Mouse (Mus musculus): ENCODE data around the gene Ubxn10. TPM values are rescaled to one million over a fixed set of nuclear protein-coding genes. Genes with fewer than 3 reads are reported as not detected.

Ubxn10 gene
- total RNA-seq, 2 experiments from 2014 or later: 1.5 to 3.1 TPM

DNA sequence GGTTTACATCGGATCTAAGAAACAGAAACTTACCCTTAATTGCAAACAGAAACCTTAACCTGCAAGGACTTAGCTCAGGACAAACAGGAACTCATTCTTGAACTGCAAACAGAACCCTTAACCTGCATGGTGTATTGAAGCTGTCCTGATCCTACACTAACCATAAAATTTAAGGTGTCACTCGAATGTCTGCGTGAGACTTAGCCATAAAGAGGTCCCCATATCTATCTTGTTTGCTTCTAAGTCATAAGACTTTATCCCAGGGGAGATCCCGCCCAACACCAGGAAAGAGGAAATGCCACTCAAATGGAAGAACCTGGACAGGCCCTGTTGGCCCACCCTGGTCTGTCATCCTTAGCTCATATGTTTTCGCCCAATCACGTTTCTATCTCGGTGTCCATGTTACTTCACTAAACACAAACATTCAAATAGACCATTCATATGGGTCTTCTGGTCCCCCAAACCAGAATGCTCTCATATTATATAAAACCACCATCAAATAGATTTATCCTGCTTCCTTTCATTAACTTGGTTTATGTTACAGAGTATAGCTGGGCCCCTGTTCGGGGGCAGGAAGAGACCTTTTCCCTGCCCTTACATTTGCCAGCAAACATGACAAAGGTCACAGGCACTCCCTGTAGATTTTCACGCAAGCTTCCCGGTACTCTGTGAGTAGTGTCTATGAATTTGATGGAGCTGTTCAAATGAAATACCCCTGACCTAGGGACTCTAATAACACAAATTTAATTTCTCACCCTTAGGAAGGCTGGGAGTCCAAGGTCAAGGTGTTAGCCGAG is 66.7 kb downstream of the Ubxn10 start:
- intact Hi-C loops (cut with DNase I): no loop called here
- DNase-seq: no peak

DNA sequence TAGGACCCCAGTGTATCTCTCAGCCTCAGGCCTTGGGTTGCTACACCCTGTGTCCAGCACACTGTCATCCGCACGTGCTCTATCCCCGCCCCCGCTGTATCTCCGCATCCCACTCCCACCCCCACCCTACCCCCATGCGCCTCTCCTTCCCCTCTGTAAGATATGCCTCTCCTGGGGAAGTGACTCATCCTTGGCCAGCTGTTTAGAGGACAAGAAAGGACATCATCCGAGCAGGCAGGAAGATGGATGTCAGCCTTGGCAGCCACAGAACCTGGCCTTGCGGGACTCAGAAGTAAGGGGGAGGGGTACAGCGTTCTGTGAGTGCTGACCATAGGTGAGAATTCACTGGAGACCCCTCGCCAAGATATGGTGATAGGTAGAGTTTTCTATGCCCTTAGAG is 70.4 kb downstream of the Ubxn10 start:
- no peak for DNase-seq
- intact Hi-C loops (cut with DNase I): no loop called here

DNA sequence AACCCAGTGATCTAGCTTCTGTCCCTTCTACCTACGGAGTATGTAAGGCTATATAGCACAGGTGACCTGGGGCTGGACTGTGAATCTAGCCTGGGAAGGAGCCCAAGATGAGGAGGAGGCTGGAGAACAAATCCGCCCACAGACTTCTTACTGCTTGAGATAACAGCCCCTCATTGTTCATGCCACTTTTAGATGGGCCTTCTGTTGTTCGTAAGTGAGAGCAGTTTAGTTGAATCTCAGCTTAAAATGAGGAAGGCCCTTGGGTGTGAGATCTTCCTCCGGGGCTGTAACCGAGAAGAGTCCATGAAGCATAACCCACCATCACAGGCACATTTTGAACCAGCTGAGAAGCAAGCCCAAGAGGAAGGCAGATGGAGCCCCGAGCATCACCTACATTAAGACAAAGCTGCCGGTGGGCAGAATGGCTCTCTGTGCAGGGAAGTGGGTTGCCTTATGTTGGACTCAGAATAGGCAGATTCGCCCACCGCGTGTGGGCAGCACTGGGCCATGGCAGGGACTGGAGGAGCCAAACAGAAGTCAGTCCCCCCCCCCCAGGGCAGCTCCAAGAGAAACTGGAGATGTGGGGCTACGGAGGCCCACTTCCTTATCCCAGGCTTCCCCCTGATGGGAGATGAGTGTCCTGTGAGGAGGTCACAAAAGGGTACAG is 76.9 kb downstream of the Ubxn10 start:
- intact Hi-C loops (cut with DNase I): no loop called here
- no peak for DNase-seq

Other genes starting within 250 kb of the Ubxn10 start
- gene Vwa5b1, start 101.3 kb downstream of the Ubxn10 start, total RNA-seq (2021): not detected
- gene Pla2g2c, start 12.4 kb downstream of the Ubxn10 start, total RNA-seq (2021): under 1 TPM in 1 of 2 experiments, not detected in 1; 0.31 TPM
- gene Pla2g2f, start 20.5 kb upstream of the Ubxn10 start, total RNA-seq (2021): under 1 TPM in 1 of 2 experiments, not detected in 1; 0.24 TPM
- gene Pla2g2d, start 38.6 kb upstream of the Ubxn10 start, total RNA-seq (2021): under 1 TPM; 0.30 to 0.36 TPM
- gene Pla2g5, start 126.3 kb upstream of the Ubxn10 start, total RNA-seq (2021): 10 to 100 TPM; 27.0 to 32.1 TPM
- gene Gm13030, start 136.8 kb upstream of the Ubxn10 start, total RNA-seq (2021): not detected
- gene Pla2g2e, start 140.8 kb upstream of the Ubxn10 start, total RNA-seq (2021): 1 to 10 TPM in 1 of 2 experiments, under 1 TPM in 1; 0.97 to 1.1 TPM
- 10 to 100 TPM; 10.6 to 11.6 TPM for gene Otud3, start 176.8 kb upstream of the Ubxn10 start, total RNA-seq (2021)
- gene Rnf186, start 229.9 kb upstream of the Ubxn10 start, total RNA-seq (2021): not detected
- gene Tmco4, start 235.7 kb upstream of the Ubxn10 start, total RNA-seq (2021): 1 to 10 TPM; 8.4 to 10.0 TPM

Data from heart, postnatal 36 days (tissue).